Mouse (Mus musculus) brain, embryonic 14.5 days (tissue): ENCODE measurements around the gene Ccni.

ENCODE experiments used
- CTCF ChIP-seq: fragments of 200-500 bp; IDR thresholded peaks from 2 replicates; pipeline ENCODE4 v1.5.1; 2012; ENCODE audit warnings: inconsistent platforms, mild to moderate bottlenecking, moderate library complexity, borderline replicate concordance; ENCODE audit not compliant: insufficient read depth, insufficient read length; ENCODE audit errors: extremely low read depth
- POLR2A ChIP-seq: fragments of 200-500 bp; IDR thresholded peaks from 2 replicates; pipeline ENCODE4 v1.6.1; 2012; ENCODE audit warnings: mild to moderate bottlenecking, inconsistent platforms, borderline replicate concordance; ENCODE audit not compliant: poor library complexity, insufficient read depth, insufficient read length, severe bottlenecking; ENCODE audit errors: extremely low read depth

DNA sequence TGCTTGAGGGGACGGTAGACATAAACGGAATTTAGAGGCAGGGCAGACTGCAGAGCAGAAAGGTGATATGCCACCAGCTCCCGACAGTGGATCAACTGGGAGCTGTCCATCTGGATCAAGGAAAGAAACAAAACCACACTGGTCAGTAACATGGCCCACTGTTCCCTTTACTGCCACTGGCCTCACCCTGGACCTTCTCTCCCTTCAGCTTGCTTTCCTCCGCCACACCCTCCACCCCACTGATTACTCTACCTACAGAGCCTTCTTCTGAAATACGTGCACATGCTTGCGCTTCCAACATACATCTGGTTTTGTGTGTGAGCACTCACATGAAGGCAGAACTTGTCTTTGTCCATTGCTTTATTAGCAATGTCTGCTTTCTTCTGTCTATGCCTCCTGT lies 23.0 kb downstream of the Ccni start:
- TF ChIP-seq CTCF: no peak
- TF ChIP-seq POLR2A: no peak
